Mouse (Mus musculus) small intestine, adult 2 months (tissue): ENCODE results near the gene Drap1. TPM values are rescaled to one million over a fixed set of nuclear protein-coding genes. Genes with fewer than 3 reads are reported as not detected.

Experiments
- H3K27ac ChIP-seq: fragments of 200-500 bp; 2 replicates; pipeline ENCODE4 v1.5.1; 2012; ENCODE audit warnings: low read depth, low read length, control low read depth, inconsistent platforms; ENCODE audit not compliant: insufficient read depth
- H3K27me3 ChIP-seq: fragments of 200-500 bp; 2 replicates; pipeline ENCODE4 v1.6.1; 2012; ENCODE audit warnings: mild to moderate bottlenecking, moderate library complexity, low read length, inconsistent platforms; ENCODE audit not compliant: control insufficient read depth, insufficient read depth
- H3K36me3 ChIP-seq: fragments of 200-500 bp; 2 replicates; pipeline ENCODE4 v1.6.1; 2012; ENCODE audit warnings: mild to moderate bottlenecking, low read length, control low read depth, inconsistent platforms; ENCODE audit not compliant: control insufficient read depth, insufficient read depth
- H3K4me1 ChIP-seq: fragments of 200-500 bp; 2 replicates; pipeline ENCODE4 v1.6.1; 2012; ENCODE audit warnings: low read length, inconsistent platforms, mixed read lengths; ENCODE audit not compliant: control insufficient read depth, insufficient read depth, insufficient read length
- H3K4me3 ChIP-seq: fragments of 200-500 bp; 2 replicates; pipeline ENCODE4 v1.5.1; 2012; ENCODE audit warnings: low read depth, mild to moderate bottlenecking, control low read depth, inconsistent platforms, low read length, moderate library complexity
- CTCF ChIP-seq: fragments of 200-500 bp; IDR thresholded peaks from 2 replicates; pipeline ENCODE4 v1.5.1; 2012; ENCODE audit warnings: low read depth, mild to moderate bottlenecking, control low read depth, inconsistent platforms, low read length, moderate library complexity, mixed read lengths; ENCODE audit not compliant: insufficient replicate concordance, insufficient read length; ENCODE audit errors: extremely low read depth
- POLR2A ChIP-seq: fragments of 200-500 bp; IDR thresholded peaks from 2 replicates; pipeline ENCODE4 v1.6.1; 2012; ENCODE audit warnings: low read depth, mild to moderate bottlenecking, control low read depth, inconsistent platforms, low read length, moderate library complexity
- WGBS: fragments of 180-500 bp; shearing (Covaris S2); methylation state at CpG from one replicate; pipeline ENCODE4 v1.1.7; 2018; 5-methylcytosine and 5-hydroxymethylcytosine counted together
- polyA plus RNA-seq: library from polyadenylated mRNA; depleted of rRNA; stranded (reverse); fragments of >200 nt; gene quantifications from 2 replicates; pipeline ENCODE4 v1.2.3, GENCODE M21; 2012; rRNA removed

The Drap1 gene
- polyA plus RNA-seq, 1 experiment, result 63.2 TPM

GRCm38 (mm10) chr19:5374748-5375147 lies 50.0 kb downstream of the Drap1 start:
- Histone ChIP-seq H3K4me3 (peak overlapping the region; percentile 38), H3K36me3 (peaks cover 35% of the 10 kb centered on the region), H3K27me3 (no peaks in the 10 kb centered on the region), H3K4me1 (peaks cover 17% of the 10 kb centered on the region; the same call in 1 of the 2 replicates), H3K27ac (peak overlapping the region; percentile 97)
- no peak for TF ChIP-seq POLR2A
- no peak for TF ChIP-seq CTCF
- whole genome bisulfite sequencing, result 34% methylated on average over 4 of the region's 4 CpGs

- peaks cover 17% of the 10 kb centered on the region; the same call in 1 of the 2 replicates for H3K4me1 ChIP-seq
- peak overlapping the region; percentile 38 for H3K4me3 ChIP-seq
- H3K36me3 ChIP-seq, result peaks cover 34% of the 10 kb centered on the region
- peak overlapping the region; percentile 97 for H3K27ac ChIP-seq
- WGBS, result 35% methylated on average over 4 of the region's 4 CpGs
- TF ChIP-seq POLR2A (no peak), CTCF (no peak)
- H3K27me3 ChIP-seq, result no peaks in the 10 kb centered on the region
Measured at GRCm38 (mm10) chr19:5374177-5374576, 50.6 kb downstream of the Drap1 start.

Other genes with a start within 250 kb of the Drap1 start
- 5.9 and 8.9 TPM in 2 replicates for gene Pacs1, start 151.9 kb downstream of the Drap1 start, polyA plus RNA-seq
- gene Sf3b2, start 129.5 kb downstream of the Drap1 start, polyA plus RNA-seq, result 37.2 and 66.7 TPM in 2 replicates
- 0.04 TPM in 1 of 2 replicates, not detected in the other for gene Gal3st3, start 126.6 kb downstream of the Drap1 start, polyA plus RNA-seq
- gene Catsper1, start 89.2 kb downstream of the Drap1 start, polyA plus RNA-seq, result not detected in 2 replicates
- gene Cst6, start 75.4 kb downstream of the Drap1 start, polyA plus RNA-seq, result 226 and 874 TPM in 2 replicates
- 11.8 and 27.0 TPM in 2 replicates for gene Eif1ad, start 58.2 kb downstream of the Drap1 start, polyA plus RNA-seq
- 63.6 and 100 TPM in 2 replicates for gene Banf1, start 57.8 kb downstream of the Drap1 start, polyA plus RNA-seq
- gene Sart1, start 36.3 kb downstream of the Drap1 start, polyA plus RNA-seq, result 7.3 and 27.7 TPM in 2 replicates
- 1.4 and 8.3 TPM in 2 replicates for gene Tsga10ip, start 22.5 kb downstream of the Drap1 start, polyA plus RNA-seq
- gene AI837181, start 165 bp upstream of the Drap1 start, polyA plus RNA-seq, result 41.8 and 76.3 TPM in 2 replicates
- gene Fosl1, start 22.6 kb upstream of the Drap1 start, polyA plus RNA-seq, result 0.91 and 2.6 TPM in 2 replicates
- 3.3 and 4.4 TPM in 2 replicates for gene Ccdc85b, start 32.9 kb upstream of the Drap1 start, polyA plus RNA-seq
- 72.5 and 143 TPM in 2 replicates for gene Fibp, start 35.6 kb upstream of the Drap1 start, polyA plus RNA-seq
- gene Ctsw, start 43.5 kb upstream of the Drap1 start, polyA plus RNA-seq, result 8.2 and 10.2 TPM in 2 replicates
- 22.4 and 26.5 TPM in 2 replicates for gene Efemp2, start 49.0 kb upstream of the Drap1 start, polyA plus RNA-seq
- gene Mus81, start 63.4 kb upstream of the Drap1 start, polyA plus RNA-seq, result 19.9 and 29.1 TPM in 2 replicates
- 320 and 703 TPM in 2 replicates for gene Cfl1, start 65.5 kb upstream of the Drap1 start, polyA plus RNA-seq
- gene 1700020D05Rik, start 78.8 kb upstream of the Drap1 start, polyA plus RNA-seq, result 0.19 TPM in 1 of 2 replicates, not detected in the other
- 1.7 and 3.2 TPM in 2 replicates for gene Snx32, start 85.6 kb upstream of the Drap1 start, polyA plus RNA-seq
- gene Ovol1, start 135.7 kb upstream of the Drap1 start, polyA plus RNA-seq, result 28.5 and 55.3 TPM in 2 replicates
- gene Ap5b1, start 143.0 kb upstream of the Drap1 start, polyA plus RNA-seq, result 20.2 and 37.1 TPM in 2 replicates
- gene Rnaseh2c, start 176.9 kb upstream of the Drap1 start, polyA plus RNA-seq, result 47.0 and 68.0 TPM in 2 replicates
- gene Kat5, start 185.3 kb upstream of the Drap1 start, polyA plus RNA-seq, result 19.0 and 40.4 TPM in 2 replicates
- gene Rela, start 212.5 kb upstream of the Drap1 start, polyA plus RNA-seq, result 35.8 and 61.0 TPM in 2 replicates
- 35.1 and 54.0 TPM in 2 replicates for gene Sipa1, start 238.7 kb upstream of the Drap1 start, polyA plus RNA-seq